Mouse (Mus musculus) embryonic fibroblast, embryonic 13.5 days (primary cell): ENCODE data around the gene Dis3. TPM values are rescaled to one million over a fixed set of nuclear protein-coding genes. Genes with fewer than 3 reads are reported as not detected.
"Not testable (repeated sequence)": the region's sequence is repeated elsewhere in the genome, so short reads cannot be mapped to it uniquely, and the experiment has no call there.

Experiments used
- H3K27ac ChIP-seq: 2 replicates; pipeline ENCODE4 v1.5.1; 2012; ENCODE audit warnings: low read length, control low read depth, inconsistent platforms; ENCODE audit not compliant: insufficient read depth
- H3K4me1 ChIP-seq: 2 replicates; pipeline ENCODE4 v1.6.1; 2011; ENCODE audit warnings: low read length; ENCODE audit not compliant: control insufficient read depth, insufficient read depth
- H3K4me3 ChIP-seq: 2 replicates; pipeline ENCODE4 v1.5.1; 2011; ENCODE audit warnings: mild to moderate bottlenecking, control low read depth, low read length; ENCODE audit not compliant: insufficient read depth
- CTCF ChIP-seq: IDR thresholded peaks from 2 replicates; pipeline ENCODE4 v1.5.1; 2011; ENCODE audit warnings: mild to moderate bottlenecking, control low read depth, low read length, moderate library complexity, borderline replicate concordance; ENCODE audit not compliant: insufficient read depth
- POLR2A ChIP-seq: IDR thresholded peaks from 2 replicates; pipeline ENCODE4 v1.6.1; 2011; ENCODE audit warnings: low read depth, mild to moderate bottlenecking, control low read depth, low read length, moderate library complexity
- polyA plus RNA-seq: library from polyadenylated mRNA; stranded (reverse); fragments of >200 nt; gene quantifications from 2 replicates; pipeline ENCODE4 v1.2.4, GENCODE M21; 2011; ENCODE audit warnings: low read depth; ENCODE audit not compliant: missing spikeins, insufficient read length

The Dis3 gene
- polyA plus RNA-seq, 1 experiment = 71.2 TPM

DNA sequence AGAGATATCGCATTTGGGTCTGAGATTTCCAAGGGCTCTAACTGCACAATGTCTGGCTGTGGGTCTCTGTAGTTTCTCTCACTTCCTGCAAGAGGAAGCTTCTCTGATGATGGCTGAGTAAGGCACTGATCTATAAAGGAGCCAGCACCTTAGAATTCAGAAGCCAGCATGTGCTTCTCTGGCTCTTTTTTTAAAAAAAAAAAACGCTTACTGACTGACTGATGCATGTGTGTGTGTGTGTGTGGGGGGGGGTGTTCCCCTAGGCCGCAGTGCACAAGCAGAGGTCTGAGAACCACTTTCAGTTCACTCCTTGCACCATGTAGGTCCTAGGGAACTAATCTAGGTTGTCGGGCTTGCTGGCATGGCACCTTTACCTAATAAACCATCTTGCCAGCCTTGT lies 58.2 kb downstream of the Dis3 start:
- TF ChIP-seq CTCF = no peak
- no peak for TF ChIP-seq POLR2A
- H3K4me3 ChIP-seq = no peak overlapping the region
- no peak overlapping the region for H3K27ac ChIP-seq
- peaks cover 8% of the 10 kb centered on the region; the same call in 1 of the 2 replicates for H3K4me1 ChIP-seq

DNA sequence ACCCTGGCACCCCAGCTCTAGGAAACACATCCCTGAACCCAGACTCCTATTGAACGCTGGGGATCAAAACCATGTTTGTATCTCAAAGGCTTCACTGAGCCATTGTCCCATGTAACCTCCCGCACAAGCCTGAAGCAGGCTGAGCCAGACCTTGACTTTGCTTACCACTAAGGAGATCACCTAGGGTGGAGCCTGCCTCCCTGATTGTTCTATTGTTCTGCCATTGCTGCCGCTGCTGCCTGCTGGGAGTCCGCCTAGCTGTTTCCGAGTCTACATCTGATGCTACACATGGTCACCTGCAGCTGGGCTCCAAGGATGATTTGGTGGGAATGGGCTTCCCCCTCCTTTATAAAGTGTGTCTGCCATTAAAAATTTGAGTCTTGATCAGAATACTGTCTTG lies 60.3 kb downstream of the Dis3 start:
- not testable (repeated sequence) for H3K27ac ChIP-seq, H3K4me3 ChIP-seq, H3K4me1 ChIP-seq

DNA sequence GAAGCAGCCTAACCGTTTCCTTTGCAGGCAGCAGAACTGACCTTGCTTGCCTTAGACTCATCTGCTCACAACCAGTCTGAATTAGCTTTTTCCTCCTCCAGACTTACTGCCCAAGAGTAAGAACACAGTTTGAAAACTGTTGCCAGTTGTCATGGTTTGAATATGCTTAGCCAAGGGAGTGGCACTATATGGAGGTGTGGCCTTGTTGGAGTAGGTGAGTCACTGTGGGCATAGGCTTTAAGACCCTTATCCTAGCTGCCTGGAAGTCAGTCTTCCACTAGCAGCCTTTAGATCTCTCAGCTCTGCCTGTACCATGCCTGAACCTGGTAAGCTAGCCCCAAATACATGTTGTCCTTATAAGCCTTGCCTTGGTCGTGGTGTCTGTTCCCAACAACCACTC lies 61.9 kb downstream of the Dis3 start:
- Histone ChIP-seq H3K4me3 (no peak overlapping the region), H3K27ac (no peak overlapping the region), H3K4me1 (peaks cover 8% of the 10 kb centered on the region; the same call in 1 of the 2 replicates)
- TF ChIP-seq POLR2A = no peak
- no peak for TF ChIP-seq CTCF

DNA sequence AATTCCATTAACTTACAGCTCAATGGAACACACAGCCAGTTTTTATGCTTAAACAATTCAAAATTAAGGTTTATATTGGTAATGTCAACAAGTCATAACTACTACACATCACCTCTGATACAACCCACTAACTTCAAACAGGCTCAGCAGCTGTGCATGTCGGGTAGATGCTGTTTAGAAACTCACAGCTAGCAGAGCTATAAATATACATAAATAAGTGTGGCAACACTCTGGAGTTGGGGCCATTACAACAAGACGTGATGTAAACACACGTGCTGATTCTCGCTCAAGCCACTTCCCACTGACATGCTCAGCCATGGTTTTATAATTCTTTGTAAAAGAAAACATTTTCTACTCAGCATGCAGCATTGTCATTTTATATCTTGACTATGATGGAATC lies 63.5 kb downstream of the Dis3 start:
- no peak overlapping the region for H3K4me3 ChIP-seq
- peaks cover 8% of the 10 kb centered on the region; the same call in 1 of the 2 replicates for H3K4me1 ChIP-seq
- TF ChIP-seq CTCF (no peak), POLR2A (no peak)
- no peak overlapping the region for H3K27ac ChIP-seq

DNA sequence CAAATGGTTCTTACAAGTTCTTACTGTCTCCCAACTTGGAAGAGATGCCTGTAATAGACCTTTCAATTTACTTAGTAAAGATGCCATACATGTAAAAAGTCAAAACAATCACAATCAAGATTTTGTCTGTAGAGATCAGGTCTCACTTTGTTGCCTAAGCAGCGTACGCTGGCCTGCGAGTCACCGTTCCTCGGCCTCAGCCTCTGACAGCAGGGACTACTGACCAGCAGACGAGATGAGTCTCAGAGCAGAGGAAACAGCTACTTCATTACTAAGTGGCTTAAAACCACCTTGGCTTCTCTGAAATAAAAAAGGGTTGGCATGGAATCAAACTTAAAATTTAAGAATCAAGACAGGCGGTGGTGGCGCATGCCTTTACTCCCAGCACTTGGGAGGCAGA lies 64.7 kb downstream of the Dis3 start:
- H3K4me1 ChIP-seq, H3K4me3 ChIP-seq, H3K27ac ChIP-seq: not testable (repeated sequence)

DNA sequence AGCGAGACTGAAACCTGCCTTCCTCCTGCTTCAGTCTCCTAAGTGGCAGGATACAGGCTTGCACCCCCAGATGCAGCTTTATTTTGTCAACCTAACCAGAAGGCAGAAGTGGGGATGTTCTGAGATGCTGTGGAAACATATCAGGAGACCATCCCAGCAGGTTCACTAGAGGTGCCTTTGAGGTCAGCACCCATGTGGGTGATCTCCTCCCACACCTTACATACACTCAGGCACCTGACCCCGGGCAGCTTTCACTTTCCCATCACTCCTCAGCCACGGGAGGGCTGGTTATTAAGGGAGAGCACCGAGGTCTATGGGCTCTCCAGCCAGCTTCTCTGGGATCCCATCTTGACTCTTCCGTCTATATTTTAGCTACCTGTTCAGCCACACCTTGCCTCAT lies 67.0 kb downstream of the Dis3 start:
- Histone ChIP-seq H3K27ac (no peak overlapping the region), H3K4me1 (0 out of 2 replicates have a peak, but pooled peaks cover 3% of the 10 kb centered on the region)

DNA sequence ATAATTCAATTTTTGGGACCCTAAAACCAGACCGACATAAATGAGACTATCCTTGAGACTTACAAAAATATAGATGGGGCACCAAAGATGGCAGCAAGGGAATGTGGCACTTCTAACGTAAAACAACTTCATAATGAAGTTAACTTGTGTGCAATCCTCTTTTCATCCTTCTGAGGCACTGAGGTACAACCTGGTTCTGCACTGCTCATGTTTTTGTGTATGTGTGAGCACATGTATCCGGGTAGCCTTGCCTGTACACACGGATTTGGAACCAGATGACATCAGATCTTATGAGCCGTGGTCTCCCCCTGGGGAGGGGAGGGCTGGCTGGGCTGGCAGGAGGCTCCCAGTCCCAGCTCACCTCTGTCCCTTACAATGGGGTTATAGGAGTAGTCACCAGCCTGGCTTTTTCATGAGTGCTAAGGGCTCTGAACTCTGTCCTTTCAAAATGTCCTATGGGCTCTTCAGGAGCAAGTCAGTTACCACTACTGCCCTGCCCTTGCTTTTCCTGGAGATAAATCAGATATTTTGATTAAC lies 68.2 kb downstream of the Dis3 start:
- H3K4me1 ChIP-seq = no peaks in the 10 kb centered on the region
- H3K4me3 ChIP-seq = no peak overlapping the region
- no peak overlapping the region for H3K27ac ChIP-seq
- TF ChIP-seq POLR2A = no peak
- no peak for TF ChIP-seq CTCF

More for the DNA sequence above, 67.0 kb downstream of the Dis3 start:
- H3K4me3 ChIP-seq = no peak overlapping the region
- TF ChIP-seq CTCF (no peak), POLR2A (no peak)

DNA sequence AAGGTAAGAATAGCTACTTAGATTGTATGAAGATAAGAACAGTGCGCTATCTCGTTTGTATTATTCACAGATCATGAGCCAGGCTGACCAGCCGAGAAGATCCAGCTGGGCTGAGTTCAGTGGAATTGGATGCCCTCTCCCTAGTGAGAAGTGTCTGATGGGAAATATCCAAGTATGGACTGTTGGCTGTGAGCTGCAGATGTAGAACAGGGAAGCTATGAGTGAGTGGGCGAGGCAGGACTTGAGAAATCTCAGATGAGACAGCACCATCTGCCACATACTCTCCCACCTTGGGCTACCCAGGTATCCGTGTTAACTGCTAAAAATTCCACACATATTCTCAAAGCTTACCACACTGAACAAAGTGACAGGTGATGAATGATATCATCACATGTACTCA lies 69.6 kb downstream of the Dis3 start:
- H3K4me1 ChIP-seq = no peaks in the 10 kb centered on the region
- TF ChIP-seq CTCF = no peak
- TF ChIP-seq POLR2A = no peak
- no peak overlapping the region for H3K4me3 ChIP-seq
- no peak overlapping the region for H3K27ac ChIP-seq

Other genes starting within 250 kb of the Dis3 start
- 7.9 and 11.7 TPM in 2 replicates for gene Rpl36a-ps1, start 105.5 kb downstream of the Dis3 start, polyA plus RNA-seq
- gene Mzt1, start 53.6 kb downstream of the Dis3 start, polyA plus RNA-seq = 70.5 and 78.6 TPM in 2 replicates
- 20.3 and 25.8 TPM in 2 replicates for gene Bora, start 53.5 kb downstream of the Dis3 start, polyA plus RNA-seq
- 16.5 and 17.0 TPM in 2 replicates for gene Pibf1, start 346 bp downstream of the Dis3 start, polyA plus RNA-seq
- 7.0 and 9.1 TPM in 2 replicates for gene Klf5, start 198.9 kb upstream of the Dis3 start, polyA plus RNA-seq